Mouse (Mus musculus) liver, embryonic 14.5 days (tissue): ENCODE results near the gene Pex19. TPM values are rescaled to one million over a fixed set of nuclear protein-coding genes. Genes with fewer than 3 reads are reported as not detected.
A peak's percentile ranks its signal among the peaks of the same experiment; 100 is the strongest.

Source experiments
- ATAC-seq: fragments of 200-750 bp; cut with Nextera tagmentation; 2 replicates; pipeline ENCODE4 v1.8.0; 2017; ENCODE audit warnings: moderate number of reproducible peaks, mild to moderate bottlenecking, moderate library complexity; ENCODE audit not compliant: insufficient read depth
- DNase-seq, 3 experiments: peaks; one replicate each; pipeline ENCODE4 v3.0.0-alpha.2; 2012 to 2013; ENCODE audit warnings: low read depth in 3 of 3, low spot score in 3 of 3
- H3K27ac ChIP-seq: fragments of 300-500 bp; sonication (generic); 2 replicates; pipeline ENCODE4 v1.5.1; 2014; ENCODE audit warnings: moderate library complexity, mild to moderate bottlenecking, control low read depth, inconsistent platforms
- H3K27me3 ChIP-seq: fragments of 300-500 bp; sonication (generic); 2 replicates; pipeline ENCODE4 v1.6.1; 2014; ENCODE audit warnings: mild to moderate bottlenecking, low read length, moderate library complexity; ENCODE audit not compliant: control insufficient read depth, insufficient read depth
- H3K36me3 ChIP-seq: fragments of 300-500 bp; sonication (generic); replicated peaks from 2 replicates; pipeline ENCODE4 v1.6.1; 2014; ENCODE audit warnings: low read depth; ENCODE audit not compliant: control insufficient read depth, insufficient read depth
- H3K4me1 ChIP-seq, 2 experiments: fragments of 200-500 bp in 1 of 2; fragments of 300-500 bp in 1 of 2; sonication (generic) in 1 of 2; replicated peaks; 2 replicates each; pipeline ENCODE4 v1.6.1; 2012 to 2014; ENCODE audit warnings: antibody characterized with exemption in 1 of 2, inconsistent platforms in 1 of 2, low read length in 1 of 2; ENCODE audit not compliant: control insufficient read depth in 2 of 2, insufficient read depth in 2 of 2
- H3K4me2 ChIP-seq: fragments of 300-500 bp; sonication (generic); 2 replicates; pipeline ENCODE4 v1.6.1; 2014; ENCODE audit warnings: low read depth, mild to moderate bottlenecking, control low read depth, moderate library complexity
- H3K4me3 ChIP-seq, 2 experiments: fragments of 200-500 bp in 1 of 2; fragments of 300-500 bp in 1 of 2; sonication (generic) in 1 of 2; 2 replicates each; pipeline ENCODE4 v1.5.1; 2012 to 2014; ENCODE audit warnings: low read depth in 2 of 2, low read length in 2 of 2, mild to moderate bottlenecking in 2 of 2, control low read depth in 1 of 2, inconsistent platforms in 1 of 2, moderate library complexity in 1 of 2; ENCODE audit not compliant: insufficient read depth in 1 of 2
- H3K9ac ChIP-seq: fragments of 300-500 bp; sonication (generic); replicated peaks from 2 replicates; pipeline ENCODE4 v1.6.1; 2014; ENCODE audit warnings: mild to moderate bottlenecking, control low read depth, moderate library complexity
- H3K9me3 ChIP-seq: fragments of 300-500 bp; sonication (generic); 2 replicates; pipeline ENCODE4 v1.6.1; 2016; ENCODE audit warnings: low read length, mixed read lengths; ENCODE audit not compliant: control insufficient read depth
- CTCF ChIP-seq: IDR thresholded peaks from 2 replicates; pipeline ENCODE4 v1.5.1; 2016; ENCODE audit warnings: antibody characterized with exemption, low read depth, control low read depth
- EP300 ChIP-seq: IDR thresholded peaks from 2 replicates; pipeline ENCODE4 v1.6.1; 2016; ENCODE audit warnings: antibody characterized with exemption, low read depth
- WGBS: fragments of 180-500 bp; shearing (Covaris S2); extraction: QIAGEN DNeasy Blood & Tissue Kit; methylation state at CpG from one replicate; pipeline ENCODE4 v1.1.7; 2014; ENCODE audit not compliant: insufficient replicate concordance; 5-methylcytosine and 5-hydroxymethylcytosine counted together
- polyA plus RNA-seq, 2 experiments: library from polyadenylated mRNA; depleted of rRNA in 1 of 2; stranded (reverse) in 1 of 2; unstranded in 1 of 2; fragments of >200 nt; fragmentation: Nextera tagmentation in 1 of 2; extraction: Ambion mirVana in 1 of 2; gene quantifications; 2 replicates each; pipeline versions ENCODE4 v1.2.1 to v1.2.3; 2012 to 2014

Gene Pex19
- polyA plus RNA-seq, 2 experiments: 19.8 to 30.1 TPM

- H3K9ac ChIP-seq: no peak overlapping the region
- H3K4me3 ChIP-seq: no peak overlapping the region
- no peak overlapping the region for H3K4me2 ChIP-seq
- peaks cover 23% of the 10 kb centered on the region for H3K36me3 ChIP-seq
- ATAC-seq (no peak), DNase-seq (no peak)
- H3K27ac ChIP-seq: no peak overlapping the region
- WGBS: 83% methylated on average over 1 of the region's 1 CpGs
- H3K4me1 ChIP-seq: peaks cover 3 to 4% of the 10 kb centered on the region in 2 experiments; a peak in 2 of 4 replicates
- no peaks in the 10 kb centered on the region for H3K9me3 ChIP-seq
- TF ChIP-seq CTCF: peak; percentile 49; the same call in 1 of the 2 replicates
- TF ChIP-seq EP300: no peak
- H3K27me3 ChIP-seq: no peaks in the 10 kb centered on the region
These were observed 35.5 kb downstream of the Pex19 start for GRCm38 (mm10) chr1:172162009-172162408.

- H3K9me3 ChIP-seq: no peaks in the 10 kb centered on the region
- H3K4me1 ChIP-seq: peaks cover 3 to 4% of the 10 kb centered on the region in 2 experiments; a peak in 2 of 4 replicates
- no peak for ATAC-seq
- no peak overlapping the region for H3K27ac ChIP-seq
- 86% methylated on average over 6 of the region's 6 CpGs for WGBS
- H3K4me3 ChIP-seq: no peak overlapping the region
- DNase-seq: no peak
- no peak overlapping the region for H3K4me2 ChIP-seq
- no peaks in the 10 kb centered on the region for H3K27me3 ChIP-seq
- peaks cover 32% of the 10 kb centered on the region for H3K36me3 ChIP-seq
- TF ChIP-seq EP300: no peak
- no peak for TF ChIP-seq CTCF
- H3K9ac ChIP-seq: no peak overlapping the region
These were observed 36.4 kb downstream of the Pex19 start for GRCm38 (mm10) chr1:172162959-172163358.

- WGBS: 87% methylated on average over 5 of the region's 5 CpGs
- peaks cover 69% of the 10 kb centered on the region for H3K36me3 ChIP-seq
These were observed 41.4 kb downstream of the Pex19 start for GRCm38 (mm10) chr1:172167911-172168310.

GRCm38 (mm10) chr1:172169809-172170208 lies 43.3 kb downstream of the Pex19 start:
- peaks cover 84% of the 10 kb centered on the region for H3K36me3 ChIP-seq
- H3K4me2 ChIP-seq: no peak overlapping the region
- DNase-seq: no peak
- TF ChIP-seq CTCF: no peak
- TF ChIP-seq EP300: no peak
- WGBS: 90% methylated on average over 5 of the region's 5 CpGs
- no peaks in the 10 kb centered on the region for H3K27me3 ChIP-seq
- no peaks in the 10 kb centered on the region for H3K4me1 ChIP-seq
- no peak overlapping the region for H3K9ac ChIP-seq
- no peak overlapping the region for H3K27ac ChIP-seq
- no peaks in the 10 kb centered on the region for H3K9me3 ChIP-seq
- no peak for ATAC-seq
- H3K4me3 ChIP-seq: no peak overlapping the region

More at GRCm38 (mm10) chr1:172167911-172168310, 41.4 kb downstream of the Pex19 start:
- Histone ChIP-seq H3K9ac (no peak overlapping the region), H3K4me3 (no peak overlapping the region), H3K9me3 (no peaks in the 10 kb centered on the region), H3K4me2 (no peak overlapping the region), H3K27ac (no peak overlapping the region), H3K27me3 (no peaks in the 10 kb centered on the region), H3K4me1 (no peaks in the 10 kb centered on the region)
- ATAC-seq (no peak), DNase-seq (no peak)
- no peak for TF ChIP-seq EP300
- no peak for TF ChIP-seq CTCF

- Histone ChIP-seq H3K36me3 (peaks cover 77% of the 10 kb centered on the region), H3K9me3 (no peaks in the 10 kb centered on the region), H3K27me3 (no peaks in the 10 kb centered on the region), H3K4me2 (no peak overlapping the region), H3K4me3 (no peak overlapping the region), H3K9ac (no peak overlapping the region), H3K4me1 (no peaks in the 10 kb centered on the region), H3K27ac (no peak overlapping the region)
- DNase-seq (no peak), ATAC-seq (0 out of 2 replicates have a peak, but pooled peaks have one; percentile 11)
- TF ChIP-seq EP300 (no peak), CTCF (no peak)
- WGBS: 90% methylated on average over 21 of the region's 21 CpGs
These were observed 45.8 kb downstream of the Pex19 start for GRCm38 (mm10) chr1:172172381-172172780.
